Mouse (Mus musculus): Measurements from ENCODE around the gene Klk1b3. TPM values are rescaled to one million over a fixed set of nuclear protein-coding genes. Genes with fewer than 3 reads are reported as not detected.
A peak's percentile ranks its signal among the peaks of the same experiment; 100 is the strongest.
"Not testable (repeated sequence)": the region's sequence is repeated elsewhere in the genome, so short reads cannot be mapped to it uniquely, and the experiment has no call there.

Klk1b3 gene
- polyA plus RNA-seq (2014; fragmentation: Nextera tagmentation; extraction: Ambion mirVana): not detected in 2 replicates

- H3K27me3 ChIP-seq (replicated peaks; ENCODE audit: control insufficient read depth, insufficient read depth, low read length): no peaks in the 10 kb centered on the region
- no peak within 1 kb of the TSS for H3K9ac ChIP-seq (ENCODE audit: low read depth, low read length)
- no peak within 1 kb of the TSS for H3K4me3 ChIP-seq (ENCODE audit: low read depth, low read length)
- no peak within 1 kb of the TSS for H3K27ac ChIP-seq (ENCODE audit: low read depth, low read length)
- no peaks in the 10 kb centered on the region for H3K9me3 ChIP-seq (ENCODE audit: control insufficient read depth, low read length)
- no peak within 1 kb of the TSS for H3K4me2 ChIP-seq
- no peaks in the 10 kb centered on the region for H3K4me1 ChIP-seq (replicated peaks; ENCODE audit: control insufficient read depth, insufficient read depth, low read length)
- no peak for DNase-seq (ENCODE audit: low spot score)
- no peaks in the 10 kb centered on the region for H3K36me3 ChIP-seq (ENCODE audit: control insufficient read depth, insufficient read depth, low read length)
- 59% methylated on average over 3 of the region's 3 CpGs for WGBS
- ATAC-seq (replicated peaks; ENCODE audit: low FRiP score): no peak
Observed at GRCm38 (mm10) chr7:44197891-44198290, at the start of gene Klk1b3. Klk1b3 (plus strand) TSS chr7:44198191.

GRCm38 (mm10) chr7:44179299-44180045 is 18.5 kb upstream of the Klk1b3 start:
- Histone ChIP-seq H3K27ac (ENCODE audit: low read depth, low read length) (no peak overlapping the region), H3K9me3 (ENCODE audit: control insufficient read depth, low read length) (no peaks in the 10 kb centered on the region), H3K9ac (ENCODE audit: low read depth, low read length) (no peak overlapping the region), H3K27me3 (replicated peaks; ENCODE audit: control insufficient read depth, insufficient read depth, low read length) (no peaks in the 10 kb centered on the region), H3K4me1 (replicated peaks; ENCODE audit: control insufficient read depth, insufficient read depth, low read length) (no peaks in the 10 kb centered on the region), H3K4me3 (ENCODE audit: low read depth, low read length) (no peak overlapping the region), H3K36me3 (ENCODE audit: control insufficient read depth, insufficient read depth, low read length) (no peaks in the 10 kb centered on the region), H3K4me2 (no peak overlapping the region)
- no peak for ATAC-seq (replicated peaks; ENCODE audit: low FRiP score)
- DNase-seq (ENCODE audit: low spot score): no peak
- 71% methylated on average over 9 of the region's 9 CpGs for WGBS

GRCm38 (mm10) chr7:44186516-44186915 is 11.5 kb upstream of the Klk1b3 start:
- H3K4me3 ChIP-seq (ENCODE audit: low read depth, low read length); H3K36me3 ChIP-seq (ENCODE audit: control insufficient read depth, insufficient read depth, low read length); H3K9me3 ChIP-seq (ENCODE audit: control insufficient read depth, low read length); H3K27me3 ChIP-seq (replicated peaks; ENCODE audit: control insufficient read depth, insufficient read depth, low read length); H3K4me2 ChIP-seq; H3K9ac ChIP-seq (ENCODE audit: low read depth, low read length); ATAC-seq (replicated peaks; ENCODE audit: low FRiP score); H3K4me1 ChIP-seq (replicated peaks; ENCODE audit: control insufficient read depth, insufficient read depth, low read length); H3K27ac ChIP-seq (ENCODE audit: low read depth, low read length); DNase-seq (ENCODE audit: low spot score): not testable (repeated sequence)
- 63% methylated on average over 8 of the region's 8 CpGs for WGBS

GRCm38 (mm10) chr7:44187936-44188335 is 10.1 kb upstream of the Klk1b3 start, which contains the start of gene Klk1b24:
Klk1b24 (plus strand) TSS chr7:44188236.
- H3K4me2 ChIP-seq; H3K27me3 ChIP-seq (replicated peaks; ENCODE audit: control insufficient read depth, insufficient read depth, low read length); DNase-seq (ENCODE audit: low spot score); H3K9ac ChIP-seq (ENCODE audit: low read depth, low read length); ATAC-seq (replicated peaks; ENCODE audit: low FRiP score); H3K4me1 ChIP-seq (replicated peaks; ENCODE audit: control insufficient read depth, insufficient read depth, low read length); H3K4me3 ChIP-seq (ENCODE audit: low read depth, low read length); H3K27ac ChIP-seq (ENCODE audit: low read depth, low read length); H3K36me3 ChIP-seq (ENCODE audit: control insufficient read depth, insufficient read depth, low read length); H3K9me3 ChIP-seq (ENCODE audit: control insufficient read depth, low read length): not testable (repeated sequence)

- not testable (repeated sequence) for H3K4me2 ChIP-seq; ATAC-seq (replicated peaks; ENCODE audit: low FRiP score); H3K9me3 ChIP-seq (ENCODE audit: control insufficient read depth, low read length); H3K27ac ChIP-seq (ENCODE audit: low read depth, low read length); H3K36me3 ChIP-seq (ENCODE audit: control insufficient read depth, insufficient read depth, low read length); H3K27me3 ChIP-seq (replicated peaks; ENCODE audit: control insufficient read depth, insufficient read depth, low read length); H3K4me3 ChIP-seq (ENCODE audit: low read depth, low read length); H3K9ac ChIP-seq (ENCODE audit: low read depth, low read length); H3K4me1 ChIP-seq (replicated peaks; ENCODE audit: control insufficient read depth, insufficient read depth, low read length)
- peak; percentile 6 for DNase-seq (ENCODE audit: low spot score)
- WGBS: 89% methylated on average over 1 of the region's 1 CpGs
Observed at GRCm38 (mm10) chr7:44193466-44193865, 4.5 kb upstream of the Klk1b3 start.

GRCm38 (mm10) chr7:44207135-44207534 is 9.1 kb downstream of the Klk1b3 start, which contains the start of gene Klk1b4:
Klk1b4 (plus strand) TSS chr7:44207435.
- H3K4me1 ChIP-seq (replicated peaks; ENCODE audit: control insufficient read depth, insufficient read depth, low read length); H3K36me3 ChIP-seq (ENCODE audit: control insufficient read depth, insufficient read depth, low read length); H3K4me3 ChIP-seq (ENCODE audit: low read depth, low read length); H3K9me3 ChIP-seq (ENCODE audit: control insufficient read depth, low read length); H3K27ac ChIP-seq (ENCODE audit: low read depth, low read length); DNase-seq (ENCODE audit: low spot score); H3K4me2 ChIP-seq; H3K9ac ChIP-seq (ENCODE audit: low read depth, low read length); ATAC-seq (replicated peaks; ENCODE audit: low FRiP score); H3K27me3 ChIP-seq (replicated peaks; ENCODE audit: control insufficient read depth, insufficient read depth, low read length): not testable (repeated sequence)
- WGBS: 44% methylated on average over 3 of the region's 3 CpGs

- Histone ChIP-seq H3K4me3 (ENCODE audit: low read depth, low read length) (no peak overlapping the region), H3K27ac (ENCODE audit: low read depth, low read length) (no peak overlapping the region), H3K36me3 (ENCODE audit: control insufficient read depth, insufficient read depth, low read length) (no peaks in the 10 kb centered on the region), H3K27me3 (replicated peaks; ENCODE audit: control insufficient read depth, insufficient read depth, low read length) (no peaks in the 10 kb centered on the region), H3K4me2 (no peak overlapping the region), H3K9me3 (ENCODE audit: control insufficient read depth, low read length) (no peaks in the 10 kb centered on the region), H3K4me1 (replicated peaks; ENCODE audit: control insufficient read depth, insufficient read depth, low read length) (no peaks in the 10 kb centered on the region), H3K9ac (ENCODE audit: low read depth, low read length) (no peak overlapping the region)
- ATAC-seq (replicated peaks; ENCODE audit: low FRiP score) (no peak), DNase-seq (ENCODE audit: low spot score) (no peak)
- 72% methylated on average over 3 of the region's 3 CpGs for WGBS
Observed at GRCm38 (mm10) chr7:44208307-44208706, 10.3 kb downstream of the Klk1b3 start.

GRCm38 (mm10) chr7:44215645-44216044 is 17.7 kb downstream of the Klk1b3 start, which contains the start of gene Klk1b5:
Klk1b5 (plus strand) TSS chr7:44215945.
- no peak within 1 kb of the TSS for H3K27ac ChIP-seq (ENCODE audit: low read depth, low read length)
- no peaks in the 10 kb centered on the region for H3K9me3 ChIP-seq (ENCODE audit: control insufficient read depth, low read length)
- H3K4me3 ChIP-seq (ENCODE audit: low read depth, low read length): no peak within 1 kb of the TSS
- 83% methylated on average over 1 of the region's 1 CpGs for WGBS
- no peak for DNase-seq (ENCODE audit: low spot score)
- H3K4me1 ChIP-seq (replicated peaks; ENCODE audit: control insufficient read depth, insufficient read depth, low read length): no peaks in the 10 kb centered on the region
- H3K9ac ChIP-seq (ENCODE audit: low read depth, low read length): no peak within 1 kb of the TSS
- ATAC-seq (replicated peaks; ENCODE audit: low FRiP score): no peak
- no peaks in the 10 kb centered on the region for H3K27me3 ChIP-seq (replicated peaks; ENCODE audit: control insufficient read depth, insufficient read depth, low read length)
- no peaks in the 10 kb centered on the region for H3K36me3 ChIP-seq (ENCODE audit: control insufficient read depth, insufficient read depth, low read length)
- no peak within 1 kb of the TSS for H3K4me2 ChIP-seq

- not testable (repeated sequence) for H3K4me3 ChIP-seq (ENCODE audit: low read depth, low read length); H3K27ac ChIP-seq (ENCODE audit: low read depth, low read length); H3K4me2 ChIP-seq; H3K4me1 ChIP-seq (replicated peaks; ENCODE audit: control insufficient read depth, insufficient read depth, low read length); H3K36me3 ChIP-seq (ENCODE audit: control insufficient read depth, insufficient read depth, low read length); ATAC-seq (replicated peaks; ENCODE audit: low FRiP score); DNase-seq (ENCODE audit: low spot score); H3K27me3 ChIP-seq (replicated peaks; ENCODE audit: control insufficient read depth, insufficient read depth, low read length); H3K9me3 ChIP-seq (ENCODE audit: control insufficient read depth, low read length); H3K9ac ChIP-seq (ENCODE audit: low read depth, low read length)
- WGBS: 54% methylated on average over 8 of the region's 10 CpGs
Observed at GRCm38 (mm10) chr7:44221601-44222000, 23.6 kb downstream of the Klk1b3 start.

Measured in liver, embryonic 11.5 days (tissue).